In genomic region chr7:83077035-83077918, GRCm38 (mm10) we compare ENCODE assay signal across 8 mouse cellular contexts.
DNase-seq lines count a peak whose midpoint lies in the region; ATAC-seq and TF ChIP-seq lines count a peak whose summit lies in the region.

No protein-coding gene starts in this region.

- no peaks in the 10 kb centered on the region for H3K9me3 ChIP-seq in forebrain, embryonic 12.5 days
- H3K9me3 ChIP-seq in midbrain, postnatal 0 days (ENCODE audit: low read length), result no peaks in the 10 kb centered on the region

- H3K27me3 ChIP-seq in forebrain, embryonic 12.5 days, result peaks cover 7% of the 10 kb centered on the region; the same call in 1 of the 2 replicates
- H3K27me3 ChIP-seq in midbrain, postnatal 0 days (ENCODE audit: insufficient read depth, low read length), result no peaks in the 10 kb centered on the region

- intact Hi-C loops in heart, postnatal 10 days (cut with DNase I), result no loop called here
- intact Hi-C loops in left cerebral cortex, adult 2 months (cut with DNase I), result no loop called here

- WGBS in forebrain, embryonic 12.5 days, result 38% methylated on average over 11 of the region's 11 CpGs
- WGBS in midbrain, postnatal 0 days, result 34% methylated on average over 11 of the region's 11 CpGs

- H3K36me3 ChIP-seq in forebrain, embryonic 12.5 days (replicated peaks), result no peaks in the 10 kb centered on the region
- H3K36me3 ChIP-seq in midbrain, postnatal 0 days (ENCODE audit: insufficient read depth, low read length), result no peaks in the 10 kb centered on the region

- ATAC-seq in forebrain, embryonic 12.5 days (ENCODE audit: low FRiP score), result peak; percentile 75
- ATAC-seq in midbrain, postnatal 0 days (ENCODE audit: low FRiP score), result no peak

- peak; percentile 53 for DNase-seq in heart, adult 11 months
- no peak for DNase-seq in heart, postnatal 10 days
- peak; percentile 52 for DNase-seq in kidney, adult 9 months
- peak; percentile 46 for DNase-seq in midbrain, postnatal 0 days (ENCODE audit: low spot score)
- no peak for DNase-seq in cerebellum, adult 18-20 months
- no peak for DNase-seq in left cerebral cortex, adult 2 months (ENCODE audit: extremely low spot score in 1 of 2, low spot score in 2 of 2)
- DNase-seq in layer of hippocampus, postnatal 36 days, result no peak

- peaks cover 21% of the 10 kb centered on the region for H3K4me1 ChIP-seq in forebrain, embryonic 12.5 days
- 0 out of 2 replicates have a peak, but pooled peaks cover 3% of the 10 kb centered on the region for H3K4me1 ChIP-seq in midbrain, postnatal 0 days (ENCODE audit: insufficient read depth, low read length)

- no peak overlapping the region for H3K9ac ChIP-seq in forebrain, embryonic 12.5 days
- H3K9ac ChIP-seq in midbrain, postnatal 0 days (replicated peaks; ENCODE audit: low read length, poor library complexity, severe bottlenecking), result no peak overlapping the region

- TF ChIP-seq CTCF in midbrain, postnatal 0 days (IDR thresholded peaks at IDR 0.05), result no peak
- no peak for TF ChIP-seq CTCF in left cerebral cortex, adult 2 months (IDR thresholded peaks at IDR 0.05)

- no peak overlapping the region; the same call in 1 of the 2 replicates for H3K4me2 ChIP-seq in forebrain, embryonic 12.5 days
- H3K4me2 ChIP-seq in midbrain, postnatal 0 days (ENCODE audit: low read depth, low read length, poor library complexity, severe bottlenecking), result no peak overlapping the region

- H3K27ac ChIP-seq in forebrain, embryonic 12.5 days, result peak overlapping the region; percentile 76
- no peak overlapping the region for H3K27ac ChIP-seq in midbrain, postnatal 0 days (ENCODE audit: low read depth, low read length)
- H3K27ac ChIP-seq in left cerebral cortex, adult 2 months, result no peak overlapping the region

- no peak overlapping the region for H3K4me3 ChIP-seq in forebrain, embryonic 12.5 days (replicated peaks)
- H3K4me3 ChIP-seq in midbrain, postnatal 0 days (ENCODE audit: low read depth, low read length), result no peak overlapping the region
- H3K4me3 ChIP-seq in left cerebral cortex, adult 2 months, result no peak overlapping the region

Comparison
In these comparisons a context has a peak if more than half of its experiments do, and no peak if none do; other contexts are left out.
1. DNase-seq: peak in heart, adult 11 months (single experiment), kidney, adult 9 months (single experiment) and midbrain, postnatal 0 days (single experiment); none in heart, postnatal 10 days (0 of 2), cerebellum, adult 18-20 months (0 of 2), left cerebral cortex, adult 2 months (0 of 2) and layer of hippocampus, postnatal 36 days (0 of 2).